Mouse (Mus musculus) neural tube, embryonic 10.5 days (tissue): Measurements from ENCODE around the gene Snx9.

Source experiments
- DNase-seq: peaks from one replicate; pipeline ENCODE4 v3.0.0-alpha.2; 2017; ENCODE audit warnings: low spot score; ENCODE audit errors: extremely low spot score

Snx9 gene

GRCm38 (mm10) chr17:5842988-5843640 lies 2.0 kb downstream of the Snx9 start:
- DNase-seq, result no peak

GRCm38 (mm10) chr17:5843641-5843990 lies 2.5 kb downstream of the Snx9 start:
- no peak for DNase-seq

GRCm38 (mm10) chr17:5845376-5845775 lies 4.2 kb downstream of the Snx9 start:
- no peak for DNase-seq

GRCm38 (mm10) chr17:5846101-5846500 lies 5.0 kb downstream of the Snx9 start:
- no peak for DNase-seq

- DNase-seq, result no peak
Observed at GRCm38 (mm10) chr17:5848706-5849415, 7.7 kb downstream of the Snx9 start.

- peak; percentile 38 for DNase-seq
Observed at GRCm38 (mm10) chr17:5849421-5849910, 8.3 kb downstream of the Snx9 start.

- no peak for DNase-seq
Observed at GRCm38 (mm10) chr17:5850031-5850430, 8.9 kb downstream of the Snx9 start.

GRCm38 (mm10) chr17:5850476-5850875 lies 9.3 kb downstream of the Snx9 start:
- no peak for DNase-seq

GRCm38 (mm10) chr17:5853936-5854335 lies 12.8 kb downstream of the Snx9 start:
- no peak for DNase-seq

- DNase-seq, result no peak
Observed at GRCm38 (mm10) chr17:5855560-5855959, 14.4 kb downstream of the Snx9 start.

GRCm38 (mm10) chr17:5856426-5856825 lies 15.3 kb downstream of the Snx9 start:
- DNase-seq, result no peak

GRCm38 (mm10) chr17:5857206-5857605 lies 16.1 kb downstream of the Snx9 start:
- no peak for DNase-seq

- no peak for DNase-seq
Observed at GRCm38 (mm10) chr17:5858209-5858608, 17.1 kb downstream of the Snx9 start.

- no peak for DNase-seq
Observed at GRCm38 (mm10) chr17:5862285-5862684, 21.2 kb downstream of the Snx9 start.

- DNase-seq, result no peak
Observed at GRCm38 (mm10) chr17:5862869-5863268, 21.7 kb downstream of the Snx9 start.

GRCm38 (mm10) chr17:5863745-5864144 lies 22.6 kb downstream of the Snx9 start:
- no peak for DNase-seq

GRCm38 (mm10) chr17:5867456-5867855 lies 26.3 kb downstream of the Snx9 start:
- no peak for DNase-seq

GRCm38 (mm10) chr17:5868319-5869031 lies 27.3 kb downstream of the Snx9 start:
- DNase-seq, result no peak

- DNase-seq, result no peak
Observed at GRCm38 (mm10) chr17:5869461-5869860, 28.3 kb downstream of the Snx9 start.

GRCm38 (mm10) chr17:5870002-5870401 lies 28.9 kb downstream of the Snx9 start:
- no peak for DNase-seq

GRCm38 (mm10) chr17:5870696-5871095 lies 29.6 kb downstream of the Snx9 start:
- DNase-seq, result no peak

GRCm38 (mm10) chr17:5872506-5872905 lies 31.4 kb downstream of the Snx9 start:
- no peak for DNase-seq
